Mouse (Mus musculus): Measurements from ENCODE around the gene Tbc1d22a.

DNA sequence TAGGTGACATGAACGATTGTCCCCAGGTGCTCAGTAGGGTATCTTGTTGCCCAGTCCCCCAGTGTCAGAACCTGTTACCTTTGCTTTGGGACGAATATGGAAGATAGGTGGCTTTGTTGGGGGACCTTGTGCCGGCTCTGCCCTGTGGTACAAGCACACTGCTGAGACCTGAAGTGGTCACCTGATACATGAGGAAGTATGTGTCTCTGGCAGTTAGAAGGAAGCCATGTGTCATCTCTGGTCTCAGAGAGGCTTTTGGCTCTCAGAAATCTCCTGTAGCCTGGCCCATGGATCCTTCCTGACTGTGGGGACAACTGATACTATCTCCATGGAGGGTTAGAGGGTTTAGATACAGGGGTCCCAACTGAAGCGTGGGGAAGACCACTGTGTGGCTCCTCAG is 281.9 kb downstream of the Tbc1d22a start:
- TF ChIP-seq E2F4 (IDR thresholded peaks at IDR 0.05; ENCODE audit: insufficient read depth) (no peak), MAX (IDR thresholded peaks at IDR 0.05; ENCODE audit: low read depth) (no peak), POLR2A (IDR thresholded peaks at IDR 0.05; ENCODE audit: insufficient read length, low read depth) (no peak), TCF12 (IDR thresholded peaks at IDR 0.05; ENCODE audit: insufficient read depth, poor library complexity, severe bottlenecking) (no peak), CEBPB (IDR thresholded peaks at IDR 0.05; ENCODE audit: insufficient read depth, poor library complexity, severe bottlenecking) (no peak), POLR2AphosphoS2 (IDR thresholded peaks at IDR 0.05; ENCODE audit: insufficient read length, low read depth) (no peak), MYOD1 (IDR thresholded peaks at IDR 0.05; ENCODE audit: control insufficient read depth in 1 of 3, insufficient read length in 2 of 3, low read depth in 2 of 3) (no peak), MYOG (IDR thresholded peaks at IDR 0.05; ENCODE audit: control insufficient read depth in 1 of 3, insufficient read depth in 1 of 3, insufficient read length in 2 of 3, low read depth in 2 of 3) (no peak), USF1 (IDR thresholded peaks at IDR 0.05; ENCODE audit: low read depth) (no peak), SRF (IDR thresholded peaks at IDR 0.05; ENCODE audit: control insufficient read depth, insufficient read length, low read depth) (no peak)
